Mouse (Mus musculus) embryo, embryonic 10 days (tissue): ENCODE results near the gene Naa11.
A peak's percentile ranks its signal among the peaks of the same experiment; 100 is the strongest.

ENCODE experiments used
- DNase-seq: peaks from one replicate; pipeline ENCODE4 v3.0.0-alpha.2; 2015; ENCODE audit warnings: low spot score

Gene Naa11

GRCm38 (mm10) chr5:97345129-97345528 is 47.0 kb downstream of the Naa11 start:
- DNase-seq, result no peak

- no peak for DNase-seq
These were observed 48.0 kb downstream of the Naa11 start for GRCm38 (mm10) chr5:97344144-97344543.

DNA sequence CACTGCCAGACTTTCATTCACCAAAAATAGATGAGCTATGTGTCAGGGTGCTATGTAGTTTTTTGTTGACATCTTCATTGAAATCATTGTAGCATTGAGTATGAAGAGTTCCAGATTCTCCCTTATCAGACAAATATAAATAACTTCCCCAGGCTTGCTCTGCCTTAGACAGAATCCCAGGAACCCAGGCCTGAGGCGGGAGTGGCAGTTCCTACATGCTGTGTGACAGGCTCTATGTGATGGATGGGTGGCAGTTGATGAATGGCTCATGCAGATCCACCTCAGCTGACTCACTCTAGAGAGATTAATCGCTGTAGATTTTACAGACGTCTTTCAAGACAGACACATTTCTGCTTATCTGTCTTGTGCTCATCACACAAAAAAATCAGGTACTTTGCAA is 57.4 kb downstream of the Naa11 start:
- peak; percentile 36 for DNase-seq
